Mouse (Mus musculus) forebrain, embryonic 10.5 days (tissue): Measurements from ENCODE around the gene Aff1. TPM values are rescaled to one million over a fixed set of nuclear protein-coding genes. Genes with fewer than 3 reads are reported as not detected.
A peak's percentile ranks its signal among the peaks of the same experiment; 100 is the strongest.

Experiments used
- DNase-seq: peaks from one replicate; pipeline ENCODE4 v3.0.0-alpha.2; 2017; ENCODE audit warnings: low spot score; ENCODE audit errors: extremely low spot score
- H3K27ac ChIP-seq: fragments of 300-500 bp; sonication (generic); 2 replicates; pipeline ENCODE4 v1.5.1; 2016; ENCODE audit warnings: mild to moderate bottlenecking
- H3K27me3 ChIP-seq: fragments of 300-500 bp; sonication (generic); 2 replicates; pipeline ENCODE4 v1.6.1; 2016; ENCODE audit warnings: mild to moderate bottlenecking; ENCODE audit not compliant: poor library complexity, severe bottlenecking
- H3K36me3 ChIP-seq: fragments of 300-500 bp; sonication (generic); replicated peaks from 2 replicates; pipeline ENCODE4 v1.6.1; 2016; ENCODE audit warnings: mild to moderate bottlenecking, moderate library complexity
- H3K4me1 ChIP-seq: fragments of 300-500 bp; sonication (generic); 2 replicates; pipeline ENCODE4 v1.6.1; 2016
- H3K4me3 ChIP-seq: fragments of 300-500 bp; sonication (generic); 2 replicates; pipeline ENCODE4 v1.5.1; 2016; ENCODE audit warnings: mild to moderate bottlenecking, moderate library complexity
- H3K9me3 ChIP-seq: fragments of 300-500 bp; sonication (generic); 2 replicates; pipeline ENCODE4 v1.6.1; 2016; ENCODE audit warnings: mild to moderate bottlenecking, moderate library complexity
- WGBS: fragments of 180-500 bp; shearing (Covaris S2); methylation state at CpG from one replicate; pipeline ENCODE4 v1.1.7; 2016; 5-methylcytosine and 5-hydroxymethylcytosine counted together
- polyA plus RNA-seq: library from polyadenylated mRNA; unstranded; fragments of >200 nt; fragmentation: Nextera tagmentation; extraction: Ambion mirVana; gene quantifications from 2 replicates; pipeline ENCODE4 v1.2.1, GENCODE M21; 2016

The Aff1 gene
- polyA plus RNA-seq, 1 experiment from 2014 or later = 5.1 TPM

- no peaks in the 10 kb centered on the region for H3K27me3 ChIP-seq
- no peaks in the 10 kb centered on the region for H3K9me3 ChIP-seq
- no peaks in the 10 kb centered on the region for H3K4me1 ChIP-seq
- H3K27ac ChIP-seq = no peak overlapping the region
- WGBS = 87% methylated on average over 6 of the region's 6 CpGs
- no peak for DNase-seq
- no peak overlapping the region for H3K4me3 ChIP-seq
- H3K36me3 ChIP-seq = no peaks in the 10 kb centered on the region
Observed at GRCm38 (mm10) chr5:103676289-103676881, 15.8 kb upstream of the Aff1 start.

- WGBS = 85% methylated on average over 6 of the region's 6 CpGs
- H3K27me3 ChIP-seq = no peaks in the 10 kb centered on the region
- no peak for DNase-seq
Observed at GRCm38 (mm10) chr5:103677894-103678293, 14.3 kb upstream of the Aff1 start.

GRCm38 (mm10) chr5:103678974-103679373, 13.2 kb upstream of the Aff1 start:
- Histone ChIP-seq H3K36me3 (no peaks in the 10 kb centered on the region), H3K4me1 (no peaks in the 10 kb centered on the region), H3K27ac (no peak overlapping the region), H3K9me3 (no peaks in the 10 kb centered on the region), H3K4me3 (no peak overlapping the region), H3K27me3 (no peaks in the 10 kb centered on the region)
- DNase-seq = no peak
- WGBS = 96% methylated on average over 5 of the region's 5 CpGs

More at GRCm38 (mm10) chr5:103677894-103678293, 14.3 kb upstream of the Aff1 start:
- no peak overlapping the region for H3K27ac ChIP-seq
- no peaks in the 10 kb centered on the region for H3K4me1 ChIP-seq
- no peaks in the 10 kb centered on the region for H3K36me3 ChIP-seq
- H3K4me3 ChIP-seq = no peak overlapping the region
- H3K9me3 ChIP-seq = no peaks in the 10 kb centered on the region

GRCm38 (mm10) chr5:103680381-103680780, 11.8 kb upstream of the Aff1 start:
- no peaks in the 10 kb centered on the region for H3K36me3 ChIP-seq
- DNase-seq = peak; percentile 71
- no peaks in the 10 kb centered on the region for H3K4me1 ChIP-seq
- no peaks in the 10 kb centered on the region for H3K27me3 ChIP-seq
- H3K27ac ChIP-seq = no peak overlapping the region
- no peak overlapping the region for H3K4me3 ChIP-seq
- WGBS = 35% methylated on average over 4 of the region's 4 CpGs
- no peaks in the 10 kb centered on the region for H3K9me3 ChIP-seq

- Histone ChIP-seq H3K9me3 (no peaks in the 10 kb centered on the region), H3K4me3 (no peak overlapping the region), H3K4me1 (no peaks in the 10 kb centered on the region), H3K36me3 (no peaks in the 10 kb centered on the region), H3K27ac (no peak overlapping the region), H3K27me3 (no peaks in the 10 kb centered on the region)
- DNase-seq = no peak
- WGBS = 69% methylated on average over 3 of the region's 3 CpGs
Observed at GRCm38 (mm10) chr5:103681824-103682223, 10.3 kb upstream of the Aff1 start.

GRCm38 (mm10) chr5:103689645-103690044, 2.5 kb upstream of the Aff1 start:
- peaks cover 24% of the 10 kb centered on the region for H3K4me1 ChIP-seq
- no peaks in the 10 kb centered on the region for H3K9me3 ChIP-seq
- no peaks in the 10 kb centered on the region for H3K36me3 ChIP-seq
- H3K27ac ChIP-seq = no peak overlapping the region
- 91% methylated on average over 5 of the region's 5 CpGs for WGBS
- DNase-seq = no peak
- peaks cover 44% of the 10 kb centered on the region for H3K27me3 ChIP-seq
- no peak overlapping the region for H3K4me3 ChIP-seq

GRCm38 (mm10) chr5:103690190-103690589, 2.0 kb upstream of the Aff1 start:
- 91% methylated on average over 8 of the region's 8 CpGs for WGBS
- Histone ChIP-seq H3K4me1 (peaks cover 24% of the 10 kb centered on the region), H3K9me3 (no peaks in the 10 kb centered on the region), H3K27ac (no peak overlapping the region), H3K36me3 (no peaks in the 10 kb centered on the region), H3K4me3 (no peak overlapping the region), H3K27me3 (peaks cover 50% of the 10 kb centered on the region)
- no peak for DNase-seq

GRCm38 (mm10) chr5:103691171-103691570, 1.0 kb upstream of the Aff1 start:
- no peaks in the 10 kb centered on the region for H3K36me3 ChIP-seq
- H3K27me3 ChIP-seq = peaks cover 53% of the 10 kb centered on the region
- peaks cover 24% of the 10 kb centered on the region for H3K4me1 ChIP-seq
- DNase-seq = no peak
- no peaks in the 10 kb centered on the region for H3K9me3 ChIP-seq
- H3K27ac ChIP-seq = no peak overlapping the region
- H3K4me3 ChIP-seq = no peak overlapping the region

GRCm38 (mm10) chr5:103692531-103693040, 412 bp downstream of the Aff1 start:
- 0% methylated on average over 34 of the region's 34 CpGs for WGBS
- no peak for DNase-seq
- Histone ChIP-seq H3K36me3 (no peaks in the 10 kb centered on the region), H3K27me3 (peaks cover 65% of the 10 kb centered on the region), H3K4me3 (peak overlapping the region; percentile 73), H3K27ac (peak overlapping the region; percentile 51), H3K9me3 (no peaks in the 10 kb centered on the region), H3K4me1 (peaks cover 32% of the 10 kb centered on the region)

- Histone ChIP-seq H3K4me3 (peak overlapping the region; percentile 73), H3K27ac (peak overlapping the region; percentile 51; the same call in 1 of the 2 replicates), H3K9me3 (no peaks in the 10 kb centered on the region), H3K36me3 (no peaks in the 10 kb centered on the region), H3K27me3 (peaks cover 68% of the 10 kb centered on the region), H3K4me1 (peaks cover 34% of the 10 kb centered on the region)
- 1% methylated on average over 28 of the region's 28 CpGs for WGBS
- DNase-seq = peak; percentile 46
Observed at GRCm38 (mm10) chr5:103693041-103693641, 967 bp downstream of the Aff1 start.

- Histone ChIP-seq H3K27me3 (peaks cover 62% of the 10 kb centered on the region), H3K4me3 (peak overlapping the region; percentile 73; the same call in 1 of the 2 replicates), H3K36me3 (no peaks in the 10 kb centered on the region), H3K9me3 (no peaks in the 10 kb centered on the region), H3K27ac (no peak overlapping the region), H3K4me1 (peaks cover 34% of the 10 kb centered on the region)
- no peak for DNase-seq
- WGBS = 50% methylated on average over 6 of the region's 6 CpGs
Observed at GRCm38 (mm10) chr5:103694094-103694493, 1.9 kb downstream of the Aff1 start.

- Histone ChIP-seq H3K4me3 (no peak overlapping the region), H3K9me3 (no peaks in the 10 kb centered on the region), H3K27ac (0 out of 2 replicates have a peak overlapping the region, but pooled peaks have one; percentile 44), H3K4me1 (peaks cover 21% of the 10 kb centered on the region), H3K36me3 (no peaks in the 10 kb centered on the region), H3K27me3 (peaks cover 40% of the 10 kb centered on the region)
- WGBS = 74% methylated on average over 5 of the region's 5 CpGs
- DNase-seq = no peak
Observed at GRCm38 (mm10) chr5:103697875-103698491, 5.8 kb downstream of the Aff1 start.

- Histone ChIP-seq H3K27ac (no peak overlapping the region), H3K27me3 (peaks cover 34% of the 10 kb centered on the region), H3K4me3 (no peak overlapping the region), H3K4me1 (peaks cover 15% of the 10 kb centered on the region), H3K36me3 (no peaks in the 10 kb centered on the region), H3K9me3 (no peaks in the 10 kb centered on the region)
- no peak for DNase-seq
- WGBS = 88% methylated on average over 4 of the region's 4 CpGs
Observed at GRCm38 (mm10) chr5:103698577-103698976, 6.4 kb downstream of the Aff1 start.
